Mouse (Mus musculus) ES-E14 (cell line): ENCODE results near the gene Tmem247.

Experiments
- CHD2 ChIP-seq: IDR thresholded peaks from 2 replicates; pipeline ENCODE4 v1.6.1; 2014; ENCODE audit warnings: mild to moderate bottlenecking, low read depth, low read length, inconsistent platforms
- HCFC1 ChIP-seq: IDR thresholded peaks from 2 replicates; pipeline ENCODE4 v1.6.1; 2012; ENCODE audit warnings: low read length, inconsistent platforms, borderline replicate concordance; ENCODE audit not compliant: insufficient read depth
- MAFK ChIP-seq: IDR thresholded peaks from 2 replicates; pipeline ENCODE4 v1.6.1; 2014; ENCODE audit warnings: mild to moderate bottlenecking, low read depth, low read length, inconsistent platforms; ENCODE audit not compliant: insufficient read depth
- ZC3H11A ChIP-seq: IDR thresholded peaks from 2 replicates; pipeline ENCODE4 v1.6.1; 2012; ENCODE audit warnings: low read depth, mild to moderate bottlenecking, inconsistent platforms, low read length, borderline replicate concordance
- ZNF384 ChIP-seq: IDR thresholded peaks from 2 replicates; pipeline ENCODE4 v1.6.1; 2012; ENCODE audit warnings: low read depth, low read length, inconsistent platforms

- TF ChIP-seq ZC3H11A (no peak), HCFC1 (no peak), ZNF384 (no peak), CHD2 (no peak), MAFK (no peak)
Observed at GRCm38 (mm10) chr17:86900564-86900963, 16.6 kb upstream of the Tmem247 start.
